Mouse (Mus musculus) liver, embryonic 11.5 days (tissue): ENCODE measurements around the gene Hmg20a. TPM values are rescaled to one million over a fixed set of nuclear protein-coding genes. Genes with fewer than 3 reads are reported as not detected.
A peak's percentile ranks its signal among the peaks of the same experiment; 100 is the strongest.
"Not testable (repeated sequence)": the region's sequence is repeated elsewhere in the genome, so short reads cannot be mapped to it uniquely, and the experiment has no call there.

Experiments
- ATAC-seq: fragments of 200-750 bp; cut with Nextera tagmentation; replicated peaks from 2 replicates; pipeline ENCODE4 v1.8.0; 2017; ENCODE audit warnings: moderate number of reproducible peaks, mild to moderate bottlenecking, moderate TSS enrichment, moderate library complexity; ENCODE audit not compliant: low FRiP score
- DNase-seq: peaks from one replicate; pipeline ENCODE4 v3.0.0-alpha.2; 2017; ENCODE audit warnings: low spot score
- H3K27ac ChIP-seq: fragments of 300-500 bp; sonication (generic); 2 replicates; pipeline ENCODE4 v1.5.1; 2014; ENCODE audit warnings: mild to moderate bottlenecking, low read depth, low read length, control low read depth
- H3K27me3 ChIP-seq: fragments of 300-500 bp; sonication (generic); replicated peaks from 2 replicates; pipeline ENCODE4 v1.6.1; 2014; ENCODE audit warnings: low read length, mixed read lengths; ENCODE audit not compliant: control insufficient read depth, insufficient read depth
- H3K36me3 ChIP-seq: fragments of 300-500 bp; sonication (generic); 2 replicates; pipeline ENCODE4 v1.6.1; 2014; ENCODE audit warnings: mild to moderate bottlenecking, low read length, moderate library complexity, mixed read lengths; ENCODE audit not compliant: control insufficient read depth, insufficient read depth
- H3K4me1 ChIP-seq: fragments of 300-500 bp; sonication (generic); replicated peaks from 2 replicates; pipeline ENCODE4 v1.6.1; 2014; ENCODE audit warnings: low read length, mixed read lengths; ENCODE audit not compliant: control insufficient read depth, insufficient read depth
- H3K4me2 ChIP-seq: fragments of 300-500 bp; sonication (generic); 2 replicates; pipeline ENCODE4 v1.6.1; 2014; ENCODE audit warnings: mild to moderate bottlenecking, control low read depth, moderate library complexity
- H3K4me3 ChIP-seq: fragments of 300-500 bp; sonication (generic); 2 replicates; pipeline ENCODE4 v1.5.1; 2014; ENCODE audit warnings: low read depth, low read length, control low read depth
- H3K9ac ChIP-seq: fragments of 300-500 bp; sonication (generic); 2 replicates; pipeline ENCODE4 v1.6.1; 2014; ENCODE audit warnings: low read depth, low read length, control low read depth
- H3K9me3 ChIP-seq: fragments of 300-500 bp; sonication (generic); 2 replicates; pipeline ENCODE4 v1.6.1; 2016; ENCODE audit warnings: low read length, inconsistent platforms, mixed read lengths; ENCODE audit not compliant: control insufficient read depth
- WGBS: fragments of 180-500 bp; shearing (Covaris S2); extraction: QIAGEN DNeasy Blood & Tissue Kit; methylation state at CpG from one replicate; pipeline ENCODE4 v1.1.7; 2014; 5-methylcytosine and 5-hydroxymethylcytosine counted together
- polyA plus RNA-seq: library from polyadenylated mRNA; unstranded; fragments of >200 nt; fragmentation: Nextera tagmentation; extraction: Ambion mirVana; gene quantifications from 2 replicates; pipeline ENCODE4 v1.2.1, GENCODE M21; 2014

The Hmg20a gene
- polyA plus RNA-seq, 1 experiment from 2014 or later, result 38.0 TPM

DNA sequence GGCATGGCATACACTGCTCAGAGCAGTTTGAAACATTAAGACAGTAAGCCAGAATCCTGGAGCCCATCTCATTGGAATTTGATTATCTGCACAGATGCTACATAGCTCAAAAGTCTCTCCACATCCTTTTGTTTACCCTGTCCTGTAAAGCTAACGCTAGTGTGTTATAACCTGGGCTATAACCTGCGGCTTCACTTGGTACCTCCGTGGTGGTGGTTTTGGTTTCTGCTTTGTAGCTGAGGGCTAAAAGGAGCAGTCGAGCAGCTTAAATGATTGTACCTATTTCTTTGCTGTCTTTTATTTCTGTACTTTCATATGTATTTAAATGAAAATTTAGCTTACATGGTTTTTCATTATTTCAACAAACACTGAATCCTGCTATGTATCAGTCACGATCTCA lies 3.6 kb downstream of the Hmg20a start:
- Histone ChIP-seq H3K36me3 (no peaks in the 10 kb centered on the region), H3K9ac (no peak overlapping the region), H3K9me3 (no peaks in the 10 kb centered on the region), H3K4me2 (no peak overlapping the region), H3K27ac (no peak overlapping the region), H3K4me3 (no peak overlapping the region), H3K4me1 (peaks cover 17% of the 10 kb centered on the region), H3K27me3 (no peaks in the 10 kb centered on the region)
- WGBS, result 85% methylated on average over 5 of the region's 5 CpGs
- ATAC-seq (no peak), DNase-seq (no peak)

- ATAC-seq (no peak), DNase-seq (no peak)
- Histone ChIP-seq H3K4me3 (no peak overlapping the region), H3K36me3 (no peaks in the 10 kb centered on the region), H3K27ac (no peak overlapping the region), H3K4me1 (peaks cover 17% of the 10 kb centered on the region), H3K9ac (no peak overlapping the region), H3K27me3 (no peaks in the 10 kb centered on the region), H3K4me2 (no peak overlapping the region), H3K9me3 (no peaks in the 10 kb centered on the region)
- 78% methylated on average over 4 of the region's 4 CpGs for WGBS
Observed at GRCm38 (mm10) chr9:56424861-56425260, 6.5 kb downstream of the Hmg20a start.

GRCm38 (mm10) chr9:56435821-56436526 lies 17.6 kb downstream of the Hmg20a start:
- Histone ChIP-seq H3K27me3 (no peaks in the 10 kb centered on the region), H3K27ac (no peak overlapping the region), H3K36me3 (no peaks in the 10 kb centered on the region), H3K9ac (no peak overlapping the region), H3K4me3 (no peak overlapping the region), H3K4me2 (no peak overlapping the region), H3K9me3 (no peaks in the 10 kb centered on the region), H3K4me1 (no peaks in the 10 kb centered on the region)
- 90% methylated on average over 5 of the region's 5 CpGs for WGBS
- ATAC-seq (no peak), DNase-seq (no peak)

GRCm38 (mm10) chr9:56437300-56437892 lies 19.0 kb downstream of the Hmg20a start:
- not testable (repeated sequence) for DNase-seq

DNA sequence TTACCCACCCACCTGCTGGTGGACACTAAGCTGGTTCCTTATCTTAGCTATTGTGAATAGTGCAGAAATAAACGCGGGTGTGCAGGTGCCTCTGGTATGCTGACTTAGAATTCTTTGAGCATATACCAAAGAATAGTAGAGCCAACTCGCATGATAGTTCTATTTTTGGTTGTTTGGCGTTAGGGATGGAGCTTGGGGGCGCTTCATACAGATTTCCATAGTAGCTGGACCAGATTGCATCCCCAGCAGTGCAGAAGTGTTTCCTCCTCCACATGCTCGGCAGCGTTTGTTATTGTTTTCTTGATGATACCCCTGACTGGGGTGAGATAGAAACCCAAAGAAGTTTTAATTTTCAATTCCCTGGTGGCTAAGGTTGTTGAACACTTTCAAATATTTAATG lies 21.3 kb downstream of the Hmg20a start:
- WGBS, result 80% methylated on average over 7 of the region's 7 CpGs
- ATAC-seq, result no peak

More at GRCm38 (mm10) chr9:56437300-56437892, 19.0 kb downstream of the Hmg20a start:
- not testable (repeated sequence) for H3K4me1 ChIP-seq, H3K27me3 ChIP-seq, H3K4me3 ChIP-seq, H3K36me3 ChIP-seq, ATAC-seq, H3K27ac ChIP-seq, H3K4me2 ChIP-seq, H3K9ac ChIP-seq, H3K9me3 ChIP-seq
- 94% methylated on average over 22 of the region's 29 CpGs for WGBS

DNA sequence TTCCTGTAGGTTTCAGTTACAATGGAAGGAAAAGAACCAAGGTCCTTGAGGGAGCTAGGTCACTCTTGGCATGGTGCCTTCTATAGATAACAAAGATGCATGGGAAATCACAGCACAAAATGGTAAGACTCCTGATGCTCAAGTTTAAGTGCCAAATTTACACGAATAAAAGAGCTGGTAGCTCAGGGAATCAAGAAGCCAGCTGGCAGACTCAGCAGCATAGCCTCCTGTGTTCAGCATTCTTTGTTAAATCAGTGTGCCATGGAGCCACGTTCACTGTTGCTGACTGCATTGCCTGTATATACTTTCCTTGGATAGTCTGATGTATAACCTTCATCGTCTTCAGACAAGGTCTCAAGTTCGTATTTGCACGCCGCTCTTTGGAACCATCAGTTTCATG lies 33.2 kb downstream of the Hmg20a start:
- DNase-seq (no peak), ATAC-seq (no peak)
- WGBS, result 94% methylated on average over 6 of the region's 6 CpGs
- no peak overlapping the region for H3K9ac ChIP-seq
- no peak overlapping the region for H3K27ac ChIP-seq
- no peak overlapping the region for H3K4me3 ChIP-seq
- H3K36me3 ChIP-seq, result no peaks in the 10 kb centered on the region; the same call in 1 of the 2 replicates
- H3K4me2 ChIP-seq, result no peak overlapping the region
- peaks cover 6% of the 10 kb centered on the region for H3K4me1 ChIP-seq
- no peaks in the 10 kb centered on the region for H3K27me3 ChIP-seq
- no peaks in the 10 kb centered on the region for H3K9me3 ChIP-seq

More for the DNA sequence above, 21.3 kb downstream of the Hmg20a start:
- Histone ChIP-seq H3K9ac (no peak overlapping the region), H3K9me3 (no peaks in the 10 kb centered on the region), H3K27ac (no peak overlapping the region), H3K27me3 (no peaks in the 10 kb centered on the region), H3K4me3 (no peak overlapping the region), H3K4me1 (no peaks in the 10 kb centered on the region), H3K4me2 (no peak overlapping the region), H3K36me3 (no peaks in the 10 kb centered on the region)
- DNase-seq, result no peak

DNA sequence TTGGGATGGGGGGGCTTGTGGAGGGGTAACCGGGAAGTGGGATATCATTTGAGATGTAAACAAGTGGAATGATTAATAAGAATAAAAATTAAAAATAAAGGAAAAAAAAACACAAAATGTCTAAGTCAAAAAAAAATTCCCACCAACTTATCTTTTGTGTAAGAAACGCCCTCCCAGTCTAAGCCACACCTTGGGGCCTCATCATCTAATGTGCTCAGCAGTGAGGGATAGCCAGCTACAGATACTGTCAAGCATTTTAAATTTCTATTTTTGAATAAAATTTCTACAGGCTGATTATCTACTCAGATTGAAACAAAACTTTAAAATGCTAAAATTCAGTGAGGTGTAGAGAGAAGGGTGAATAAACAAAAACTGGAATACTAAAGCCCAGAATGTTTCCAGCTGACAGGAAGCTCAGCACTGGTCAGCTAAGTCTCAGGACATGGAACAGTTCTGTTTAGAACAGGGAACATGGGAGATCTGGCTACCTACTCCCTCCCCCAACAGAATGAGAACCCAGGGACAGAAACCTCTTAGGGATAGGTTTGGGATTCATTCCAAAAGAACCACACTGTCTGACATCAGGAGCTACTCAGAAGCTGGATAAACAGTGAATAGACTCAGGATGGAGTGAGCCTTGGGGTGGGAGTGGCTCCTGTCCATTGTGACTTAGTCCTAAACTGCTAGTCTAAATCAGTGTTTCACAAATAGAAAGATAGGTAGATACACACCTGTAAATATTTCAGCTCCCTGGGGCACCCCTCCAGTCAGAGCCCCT lies 34.8 kb downstream of the Hmg20a start:
- Histone ChIP-seq H3K36me3 (no peaks in the 10 kb centered on the region; the same call in 1 of the 2 replicates), H3K9ac (no peak overlapping the region), H3K27ac (no peak overlapping the region), H3K4me3 (no peak overlapping the region), H3K27me3 (no peaks in the 10 kb centered on the region), H3K9me3 (no peaks in the 10 kb centered on the region), H3K4me2 (peak overlapping the region; percentile 16; the same call in 1 of the 2 replicates), H3K4me1 (peaks cover 6% of the 10 kb centered on the region)
- 71% methylated on average over 2 of the region's 2 CpGs for WGBS
- DNase-seq (no peak), ATAC-seq (0 out of 2 replicates have a peak, but pooled peaks have one; percentile 58)

DNA sequence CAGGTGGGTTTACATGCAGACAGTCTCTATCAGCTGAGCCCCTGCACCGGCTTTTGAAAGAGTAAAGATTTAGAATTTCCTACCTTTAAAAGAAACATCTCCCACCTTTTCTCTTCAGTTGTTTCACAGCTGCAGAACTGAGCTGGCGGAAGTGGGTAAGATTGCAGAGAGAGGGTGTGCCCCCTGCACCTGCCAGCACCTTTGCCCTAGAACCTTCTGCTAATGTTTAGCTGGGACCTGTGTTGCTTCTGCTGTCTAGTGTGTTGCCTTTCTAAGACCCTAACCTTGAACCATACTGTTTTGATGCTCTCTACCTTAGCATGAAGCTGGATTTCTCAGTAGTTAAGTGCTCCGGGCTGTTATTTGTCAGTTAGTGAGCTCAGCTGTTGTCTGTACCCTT lies 38.0 kb downstream of the Hmg20a start:
- no peak overlapping the region for H3K4me3 ChIP-seq
- 83% methylated on average over 3 of the region's 3 CpGs for WGBS
- no peak overlapping the region for H3K4me2 ChIP-seq
- H3K9me3 ChIP-seq, result no peaks in the 10 kb centered on the region
- ATAC-seq (no peak), DNase-seq (no peak)
- peaks cover 6% of the 10 kb centered on the region for H3K4me1 ChIP-seq
- no peaks in the 10 kb centered on the region for H3K27me3 ChIP-seq
- H3K9ac ChIP-seq, result no peak overlapping the region
- no peaks in the 10 kb centered on the region; the same call in 1 of the 2 replicates for H3K36me3 ChIP-seq
- no peak overlapping the region for H3K27ac ChIP-seq
